Mouse (Mus musculus): ENCODE results near the gene Cdc42ep4. TPM values are rescaled to one million over a fixed set of nuclear protein-coding genes. Genes with fewer than 3 reads are reported as not detected.

Cdc42ep4 gene
- polyA plus RNA-seq, 1 experiment from 2014 or later, result 86.2 TPM

- no peak overlapping the region for H3K4me2 ChIP-seq (replicated peaks)
- no peak overlapping the region for H3K4me3 ChIP-seq (replicated peaks)
- H3K27ac ChIP-seq (replicated peaks), result no peak overlapping the region
- ATAC-seq (ENCODE audit: insufficient number of reproducible peaks, low FRiP score, low TSS enrichment, low read depth), result no peak
- 56% methylated on average over 3 of the region's 3 CpGs for WGBS
- peaks cover 34% of the 10 kb centered on the region for H3K36me3 ChIP-seq
- H3K27me3 ChIP-seq, result no peaks in the 10 kb centered on the region
- no peaks in the 10 kb centered on the region for H3K9me3 ChIP-seq (replicated peaks)
- H3K4me1 ChIP-seq, result peaks cover 98% of the 10 kb centered on the region
- H3K9ac ChIP-seq, result no peak overlapping the region
These were observed 20.8 kb downstream of the Cdc42ep4 start for GRCm38 (mm10) chr11:113730879-113731278.

GRCm38 (mm10) chr11:113729917-113730316 lies 21.8 kb downstream of the Cdc42ep4 start:
- WGBS, result 33% methylated on average over 8 of the region's 8 CpGs
- no peak overlapping the region for H3K4me2 ChIP-seq (replicated peaks)
- H3K9me3 ChIP-seq (replicated peaks), result no peaks in the 10 kb centered on the region
- no peak for ATAC-seq (ENCODE audit: insufficient number of reproducible peaks, low FRiP score, low TSS enrichment, low read depth)
- peaks cover 41% of the 10 kb centered on the region for H3K36me3 ChIP-seq
- no peak overlapping the region for H3K4me3 ChIP-seq (replicated peaks)
- no peak overlapping the region for H3K9ac ChIP-seq
- no peak overlapping the region for H3K27ac ChIP-seq (replicated peaks)
- H3K4me1 ChIP-seq, result peaks cover 99% of the 10 kb centered on the region
- no peaks in the 10 kb centered on the region for H3K27me3 ChIP-seq

- peak overlapping the region; percentile 80; the same call in 1 of the 2 replicates for H3K27ac ChIP-seq (replicated peaks)
- peaks cover 95% of the 10 kb centered on the region for H3K4me1 ChIP-seq
- H3K4me2 ChIP-seq (replicated peaks), result no peak overlapping the region
- H3K4me3 ChIP-seq (replicated peaks), result no peak overlapping the region
- peaks cover 41% of the 10 kb centered on the region for H3K36me3 ChIP-seq
- no peak for ATAC-seq (ENCODE audit: insufficient number of reproducible peaks, low FRiP score, low TSS enrichment, low read depth)
- H3K27me3 ChIP-seq, result no peaks in the 10 kb centered on the region
- H3K9me3 ChIP-seq (replicated peaks), result no peaks in the 10 kb centered on the region
- no peak overlapping the region for H3K9ac ChIP-seq
- 80% methylated on average over 21 of the region's 21 CpGs for WGBS
These were observed 22.4 kb downstream of the Cdc42ep4 start for GRCm38 (mm10) chr11:113729239-113729638.

- no peak overlapping the region for H3K4me2 ChIP-seq (replicated peaks)
- peaks cover 41% of the 10 kb centered on the region for H3K36me3 ChIP-seq
- no peak overlapping the region for H3K4me3 ChIP-seq (replicated peaks)
- ATAC-seq (ENCODE audit: insufficient number of reproducible peaks, low FRiP score, low TSS enrichment, low read depth), result no peak
- no peaks in the 10 kb centered on the region for H3K27me3 ChIP-seq
- peaks cover 85% of the 10 kb centered on the region for H3K4me1 ChIP-seq
- WGBS, result 33% methylated on average over 6 of the region's 6 CpGs
- H3K9ac ChIP-seq, result no peak overlapping the region
- no peaks in the 10 kb centered on the region for H3K9me3 ChIP-seq (replicated peaks)
- H3K27ac ChIP-seq (replicated peaks), result peak overlapping the region; percentile 80
These were observed 23.7 kb downstream of the Cdc42ep4 start for GRCm38 (mm10) chr11:113727992-113728391.

GRCm38 (mm10) chr11:113726994-113727888 lies 24.4 kb downstream of the Cdc42ep4 start:
- ATAC-seq (ENCODE audit: insufficient number of reproducible peaks, low FRiP score, low TSS enrichment, low read depth), result no peak
- WGBS, result 51% methylated on average over 14 of the region's 14 CpGs
- Histone ChIP-seq H3K36me3 (peaks cover 41% of the 10 kb centered on the region), H3K9ac (no peak overlapping the region), H3K4me3 (replicated peaks) (no peak overlapping the region), H3K27me3 (no peaks in the 10 kb centered on the region), H3K9me3 (replicated peaks) (no peaks in the 10 kb centered on the region), H3K4me1 (peaks cover 84% of the 10 kb centered on the region), H3K27ac (replicated peaks) (peak overlapping the region; percentile 80), H3K4me2 (replicated peaks) (no peak overlapping the region)

GRCm38 (mm10) chr11:113725235-113726048 lies 26.2 kb downstream of the Cdc42ep4 start:
- no peak overlapping the region for H3K9ac ChIP-seq
- no peaks in the 10 kb centered on the region for H3K27me3 ChIP-seq
- H3K9me3 ChIP-seq (replicated peaks), result no peaks in the 10 kb centered on the region
- no peak for ATAC-seq (ENCODE audit: insufficient number of reproducible peaks, low FRiP score, low TSS enrichment, low read depth)
- H3K36me3 ChIP-seq, result peaks cover 41% of the 10 kb centered on the region
- H3K4me1 ChIP-seq, result peaks cover 67% of the 10 kb centered on the region
- H3K4me2 ChIP-seq (replicated peaks), result no peak overlapping the region
- 67% methylated on average over 4 of the region's 4 CpGs for WGBS
- H3K27ac ChIP-seq (replicated peaks), result peak overlapping the region; percentile 48; the same call in 1 of the 2 replicates
- no peak overlapping the region for H3K4me3 ChIP-seq (replicated peaks)

- ATAC-seq (ENCODE audit: insufficient number of reproducible peaks, low FRiP score, low TSS enrichment, low read depth), result no peak
These were observed 29.1 kb downstream of the Cdc42ep4 start for GRCm38 (mm10) chr11:113722405-113723090.

GRCm38 (mm10) chr11:113717767-113718424 lies 33.8 kb downstream of the Cdc42ep4 start:
- peaks cover 16% of the 10 kb centered on the region for H3K4me1 ChIP-seq
- H3K9ac ChIP-seq, result no peak overlapping the region
- H3K27ac ChIP-seq (replicated peaks), result no peak overlapping the region
- no peak for ATAC-seq (ENCODE audit: insufficient number of reproducible peaks, low FRiP score, low TSS enrichment, low read depth)
- WGBS, result 63% methylated on average over 16 of the region's 16 CpGs
- H3K9me3 ChIP-seq (replicated peaks), result no peaks in the 10 kb centered on the region
- no peak overlapping the region for H3K4me2 ChIP-seq (replicated peaks)
- H3K27me3 ChIP-seq, result no peaks in the 10 kb centered on the region
- no peak overlapping the region for H3K4me3 ChIP-seq (replicated peaks)
- no peaks in the 10 kb centered on the region for H3K36me3 ChIP-seq

More at GRCm38 (mm10) chr11:113722405-113723090, 29.1 kb downstream of the Cdc42ep4 start:
- Histone ChIP-seq H3K27ac (replicated peaks) (peak overlapping the region; percentile 22; the same call in 1 of the 2 replicates), H3K4me2 (replicated peaks) (no peak overlapping the region), H3K27me3 (no peaks in the 10 kb centered on the region), H3K4me1 (peaks cover 41% of the 10 kb centered on the region), H3K9me3 (replicated peaks) (no peaks in the 10 kb centered on the region), H3K36me3 (peaks cover 21% of the 10 kb centered on the region), H3K9ac (no peak overlapping the region), H3K4me3 (replicated peaks) (no peak overlapping the region)
- WGBS, result 61% methylated on average over 14 of the region's 14 CpGs

- Histone ChIP-seq H3K36me3 (no peaks in the 10 kb centered on the region), H3K9me3 (replicated peaks) (no peaks in the 10 kb centered on the region), H3K4me3 (replicated peaks) (no peak overlapping the region), H3K4me2 (replicated peaks) (no peak overlapping the region), H3K4me1 (peaks cover 10% of the 10 kb centered on the region; the same call in 1 of the 2 replicates), H3K27ac (replicated peaks) (no peak overlapping the region), H3K9ac (no peak overlapping the region), H3K27me3 (no peaks in the 10 kb centered on the region)
- ATAC-seq (ENCODE audit: insufficient number of reproducible peaks, low FRiP score, low TSS enrichment, low read depth), result no peak
- WGBS, result 94% methylated on average over 2 of the region's 2 CpGs
These were observed 35.5 kb downstream of the Cdc42ep4 start for GRCm38 (mm10) chr11:113716132-113716531.

GRCm38 (mm10) chr11:113715078-113715674 lies 36.5 kb downstream of the Cdc42ep4 start:
- Histone ChIP-seq H3K4me3 (replicated peaks) (no peak overlapping the region), H3K27ac (replicated peaks) (no peak overlapping the region), H3K9me3 (replicated peaks) (no peaks in the 10 kb centered on the region), H3K4me2 (replicated peaks) (no peak overlapping the region), H3K27me3 (no peaks in the 10 kb centered on the region), H3K36me3 (no peaks in the 10 kb centered on the region), H3K4me1 (peaks cover 17% of the 10 kb centered on the region), H3K9ac (no peak overlapping the region)
- WGBS, result 68% methylated on average over 7 of the region's 7 CpGs
- ATAC-seq (ENCODE audit: insufficient number of reproducible peaks, low FRiP score, low TSS enrichment, low read depth), result no peak
